Mouse (Mus musculus): ENCODE data around the gene Mpdu1. TPM values are rescaled to one million over a fixed set of nuclear protein-coding genes. Genes with fewer than 3 reads are reported as not detected.

The Mpdu1 gene
- polyA plus RNA-seq, 1 experiment from 2014 or later, result 69.9 TPM

GRCm38 (mm10) chr11:69670786-69671725 lies 8.6 kb upstream of the Mpdu1 start:
- ATAC-seq, result peak; percentile 67
- peaks cover 22% of the 10 kb centered on the region for H3K4me1 ChIP-seq (ENCODE audit: control insufficient read depth, insufficient read depth, low read length)
- H3K27me3 ChIP-seq (replicated peaks; ENCODE audit: control insufficient read depth, insufficient read depth, low read length), result no peaks in the 10 kb centered on the region
- H3K27ac ChIP-seq (ENCODE audit: low read length), result peak overlapping the region; percentile 99
- H3K9me3 ChIP-seq (ENCODE audit: control insufficient read depth, low read length), result no peaks in the 10 kb centered on the region
- H3K36me3 ChIP-seq (ENCODE audit: control insufficient read depth, insufficient read depth, low read length), result peaks cover 19% of the 10 kb centered on the region
- peak overlapping the region; percentile 99 for H3K4me3 ChIP-seq (ENCODE audit: low read length)
- H3K4me2 ChIP-seq (ENCODE audit: low read depth, low read length), result peak overlapping the region; percentile 88
- H3K9ac ChIP-seq (ENCODE audit: low read depth, low read length), result peak overlapping the region; percentile 99
- under 1% methylated on average over 60 of the region's 61 CpGs for WGBS

GRCm38 (mm10) chr11:69666665-69667005 lies 4.2 kb upstream of the Mpdu1 start:
- Histone ChIP-seq H3K27ac (ENCODE audit: low read length) (no peak overlapping the region; the same call in 1 of the 2 replicates), H3K9me3 (ENCODE audit: control insufficient read depth, low read length) (no peaks in the 10 kb centered on the region), H3K4me1 (ENCODE audit: control insufficient read depth, insufficient read depth, low read length) (peaks cover 24% of the 10 kb centered on the region), H3K9ac (ENCODE audit: low read depth, low read length) (no peak overlapping the region), H3K27me3 (replicated peaks; ENCODE audit: control insufficient read depth, insufficient read depth, low read length) (no peaks in the 10 kb centered on the region), H3K4me3 (ENCODE audit: low read length) (no peak overlapping the region), H3K4me2 (ENCODE audit: low read depth, low read length) (no peak overlapping the region), H3K36me3 (ENCODE audit: control insufficient read depth, insufficient read depth, low read length) (peaks cover 24% of the 10 kb centered on the region)
- WGBS, result 85% methylated on average over 3 of the region's 3 CpGs
- ATAC-seq, result no peak

GRCm38 (mm10) chr11:69665961-69666664 lies 3.7 kb upstream of the Mpdu1 start, which contains the start of gene Cd68:
Cd68 (minus strand) TSS chr11:69666153.
- 0 out of 2 replicates have a peak, but pooled peaks have one; percentile 4 for ATAC-seq
- H3K9ac ChIP-seq (ENCODE audit: low read depth, low read length), result no peak within 1 kb of the TSS
- 27% methylated on average over 7 of the region's 7 CpGs for WGBS

DNA sequence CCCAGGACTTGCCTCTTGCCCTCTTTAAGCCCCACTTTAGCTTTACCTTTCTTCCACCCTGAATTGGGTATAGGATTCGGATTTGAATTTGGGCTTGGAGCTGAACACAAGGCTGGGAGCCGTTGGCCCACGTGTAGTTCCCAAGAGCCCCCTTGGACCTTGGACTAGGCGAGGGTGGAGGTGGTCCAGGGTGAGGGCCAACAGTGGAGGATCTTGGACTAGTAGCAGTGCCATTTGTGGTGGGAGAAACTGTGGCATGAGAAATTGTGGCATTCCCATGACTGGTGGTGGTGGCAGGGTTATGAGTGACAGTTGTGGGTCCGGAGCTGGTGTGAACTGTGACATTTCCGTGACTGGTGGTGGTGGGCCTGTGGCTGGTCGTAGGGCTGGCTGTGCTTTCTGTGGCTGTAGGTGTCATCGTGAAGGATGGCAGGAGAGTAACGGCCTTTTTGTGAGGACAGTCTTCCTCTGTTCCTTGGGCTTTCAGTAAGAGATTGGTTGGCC lies 3.1 kb upstream of the Mpdu1 start:
- Histone ChIP-seq H3K27ac (ENCODE audit: low read length) (peak overlapping the region; percentile 11; the same call in 1 of the 2 replicates), H3K4me1 (ENCODE audit: control insufficient read depth, insufficient read depth, low read length) (peaks cover 24% of the 10 kb centered on the region), H3K27me3 (replicated peaks; ENCODE audit: control insufficient read depth, insufficient read depth, low read length) (no peaks in the 10 kb centered on the region), H3K4me2 (ENCODE audit: low read depth, low read length) (no peak overlapping the region), H3K9ac (ENCODE audit: low read depth, low read length) (no peak overlapping the region), H3K9me3 (ENCODE audit: control insufficient read depth, low read length) (no peaks in the 10 kb centered on the region), H3K36me3 (ENCODE audit: control insufficient read depth, insufficient read depth, low read length) (peaks cover 24% of the 10 kb centered on the region), H3K4me3 (ENCODE audit: low read length) (no peak overlapping the region)
- no peak for ATAC-seq
- WGBS, result 63% methylated on average over 9 of the region's 9 CpGs

More at GRCm38 (mm10) chr11:69665961-69666664, 3.7 kb upstream of the Mpdu1 start, which contains the start of gene Cd68:
- no peaks in the 10 kb centered on the region for H3K9me3 ChIP-seq (ENCODE audit: control insufficient read depth, low read length)
- peak within 1 kb of the TSS; percentile 11; the same call in 1 of the 2 replicates for H3K27ac ChIP-seq (ENCODE audit: low read length)
- H3K36me3 ChIP-seq (ENCODE audit: control insufficient read depth, insufficient read depth, low read length), result peaks cover 24% of the 10 kb centered on the region
- H3K4me3 ChIP-seq (ENCODE audit: low read length), result no peak within 1 kb of the TSS
- no peak within 1 kb of the TSS for H3K4me2 ChIP-seq (ENCODE audit: low read depth, low read length)
- peaks cover 24% of the 10 kb centered on the region for H3K4me1 ChIP-seq (ENCODE audit: control insufficient read depth, insufficient read depth, low read length)
- H3K27me3 ChIP-seq (replicated peaks; ENCODE audit: control insufficient read depth, insufficient read depth, low read length), result no peaks in the 10 kb centered on the region

GRCm38 (mm10) chr11:69664841-69665240 lies 2.4 kb upstream of the Mpdu1 start:
- no peaks in the 10 kb centered on the region for H3K9me3 ChIP-seq (ENCODE audit: control insufficient read depth, low read length)
- peaks cover 18% of the 10 kb centered on the region for H3K4me1 ChIP-seq (ENCODE audit: control insufficient read depth, insufficient read depth, low read length)
- 92% methylated on average over 7 of the region's 7 CpGs for WGBS
- peaks cover 24% of the 10 kb centered on the region for H3K36me3 ChIP-seq (ENCODE audit: control insufficient read depth, insufficient read depth, low read length)
- H3K4me3 ChIP-seq (ENCODE audit: low read length), result no peak overlapping the region
- H3K27me3 ChIP-seq (replicated peaks; ENCODE audit: control insufficient read depth, insufficient read depth, low read length), result no peaks in the 10 kb centered on the region
- H3K9ac ChIP-seq (ENCODE audit: low read depth, low read length), result no peak overlapping the region
- 0 out of 2 replicates have a peak overlapping the region, but pooled peaks have one; percentile 11 for H3K27ac ChIP-seq (ENCODE audit: low read length)
- no peak overlapping the region for H3K4me2 ChIP-seq (ENCODE audit: low read depth, low read length)
- no peak for ATAC-seq

DNA sequence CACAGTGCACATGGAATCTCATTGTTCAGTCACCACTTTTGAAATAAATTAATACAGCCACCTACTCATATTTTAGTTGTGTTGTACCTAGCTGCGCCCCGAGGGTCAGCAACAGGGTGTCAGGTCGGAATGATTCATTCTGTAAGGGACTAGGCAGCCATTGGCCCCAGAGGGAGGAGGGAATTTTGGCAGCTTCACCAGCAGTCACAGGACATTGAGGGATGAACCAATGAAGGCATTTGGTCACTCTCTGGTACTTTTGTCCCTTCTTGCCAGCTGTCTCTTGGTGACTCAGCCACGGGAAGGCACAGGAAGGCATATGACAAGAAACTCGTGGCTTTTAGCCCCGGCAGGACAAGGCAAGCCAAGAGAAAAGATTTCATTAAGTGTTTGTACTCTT lies 1.4 kb upstream of the Mpdu1 start:
- no peak overlapping the region for H3K27ac ChIP-seq (ENCODE audit: low read length)
- H3K4me1 ChIP-seq (ENCODE audit: control insufficient read depth, insufficient read depth, low read length), result peaks cover 8% of the 10 kb centered on the region
- no peak for ATAC-seq
- no peak overlapping the region; the same call in 1 of the 2 replicates for H3K9ac ChIP-seq (ENCODE audit: low read depth, low read length)
- peaks cover 20% of the 10 kb centered on the region for H3K36me3 ChIP-seq (ENCODE audit: control insufficient read depth, insufficient read depth, low read length)
- no peaks in the 10 kb centered on the region for H3K9me3 ChIP-seq (ENCODE audit: control insufficient read depth, low read length)
- no peaks in the 10 kb centered on the region for H3K27me3 ChIP-seq (replicated peaks; ENCODE audit: control insufficient read depth, insufficient read depth, low read length)
- H3K4me3 ChIP-seq (ENCODE audit: low read length), result no peak overlapping the region
- 77% methylated on average over 6 of the region's 6 CpGs for WGBS
- no peak overlapping the region for H3K4me2 ChIP-seq (ENCODE audit: low read depth, low read length)

DNA sequence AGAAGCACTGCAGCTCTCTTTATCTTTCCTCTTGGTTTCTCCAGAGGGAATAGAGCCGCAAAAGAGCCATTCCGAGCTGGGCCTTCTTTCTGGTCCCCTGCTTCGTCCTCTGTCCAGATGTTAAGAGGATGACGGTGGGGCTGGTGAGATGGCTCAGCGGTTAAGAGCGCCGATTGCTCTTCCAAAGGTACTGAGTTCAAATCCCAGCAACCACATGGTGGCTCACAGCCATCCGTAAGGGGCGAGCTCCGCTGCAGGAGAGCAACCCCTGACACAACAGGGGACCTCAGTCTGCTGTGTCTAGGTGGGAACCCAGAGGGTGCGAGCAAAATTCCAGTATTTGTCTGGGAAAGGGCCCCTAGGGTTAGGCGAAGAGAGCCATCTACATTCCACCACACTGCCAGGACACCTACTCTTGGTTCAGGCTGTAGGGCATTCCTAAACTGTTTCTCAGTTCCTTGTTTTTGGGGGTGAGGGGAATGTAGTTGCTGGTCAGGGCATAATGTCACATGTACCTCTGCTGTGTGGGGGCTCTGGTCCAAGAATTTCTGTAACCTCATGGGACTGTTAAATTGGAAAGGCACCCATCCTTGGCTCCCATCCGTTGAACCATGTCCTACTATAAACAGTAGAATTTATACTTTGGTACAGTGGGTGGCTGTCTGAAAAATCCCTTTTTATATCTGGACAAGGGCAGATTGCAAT lies 677 bp upstream of the Mpdu1 start:
- Histone ChIP-seq H3K9me3 (ENCODE audit: control insufficient read depth, low read length) (no peaks in the 10 kb centered on the region), H3K27me3 (replicated peaks; ENCODE audit: control insufficient read depth, insufficient read depth, low read length) (no peaks in the 10 kb centered on the region), H3K4me2 (ENCODE audit: low read depth, low read length) (peak overlapping the region; percentile 69), H3K36me3 (ENCODE audit: control insufficient read depth, insufficient read depth, low read length) (peaks cover 21% of the 10 kb centered on the region), H3K9ac (ENCODE audit: low read depth, low read length) (peak overlapping the region; percentile 72), H3K4me1 (ENCODE audit: control insufficient read depth, insufficient read depth, low read length) (peaks cover 6% of the 10 kb centered on the region), H3K27ac (ENCODE audit: low read length) (peak overlapping the region; percentile 96), H3K4me3 (ENCODE audit: low read length) (peak overlapping the region; percentile 64)
- ATAC-seq, result no peak
- WGBS, result 65% methylated on average over 13 of the region's 13 CpGs

DNA sequence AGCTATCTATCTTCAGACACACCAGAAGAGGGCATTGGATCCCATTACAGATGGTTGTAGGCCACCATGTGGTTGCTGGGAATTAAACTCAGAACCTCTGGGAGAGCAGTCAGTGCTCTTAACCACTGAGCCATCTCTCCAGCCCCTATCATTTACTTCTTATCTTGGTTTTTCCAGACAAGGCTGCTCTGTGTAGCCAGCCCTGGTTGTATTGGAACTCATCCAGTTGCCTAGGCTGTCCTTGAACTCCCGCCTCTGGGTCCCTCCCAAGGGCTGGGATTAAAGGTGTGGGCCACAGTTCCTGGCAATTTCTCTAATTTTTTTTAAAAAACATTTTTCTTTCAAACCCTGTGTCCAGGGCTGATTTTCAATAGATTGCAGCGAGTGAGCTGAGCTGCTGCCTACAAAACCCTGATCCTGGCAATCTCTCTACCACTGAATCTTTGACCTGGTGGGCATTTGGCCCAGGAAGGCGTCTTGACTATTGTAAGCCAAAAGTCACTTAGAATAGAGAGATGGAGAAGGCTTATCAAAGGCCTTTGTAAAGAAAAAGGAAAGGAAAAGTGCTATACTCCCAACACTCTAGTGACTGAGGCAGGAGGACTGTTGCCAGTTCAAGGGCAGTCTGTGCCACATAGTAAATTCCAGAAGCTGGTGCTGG lies 1.1 kb downstream of the Mpdu1 start:
- Histone ChIP-seq H3K4me2 (ENCODE audit: low read depth, low read length) (peak overlapping the region; percentile 64), H3K4me1 (ENCODE audit: control insufficient read depth, insufficient read depth, low read length) (peaks cover 9% of the 10 kb centered on the region), H3K27me3 (replicated peaks; ENCODE audit: control insufficient read depth, insufficient read depth, low read length) (no peaks in the 10 kb centered on the region), H3K4me3 (ENCODE audit: low read length) (peak overlapping the region; percentile 64), H3K27ac (ENCODE audit: low read length) (peak overlapping the region; percentile 96), H3K36me3 (ENCODE audit: control insufficient read depth, insufficient read depth, low read length) (peaks cover 15% of the 10 kb centered on the region), H3K9ac (ENCODE audit: low read depth, low read length) (peak overlapping the region; percentile 72), H3K9me3 (ENCODE audit: control insufficient read depth, low read length) (no peaks in the 10 kb centered on the region)
- WGBS, result 72% methylated on average over 3 of the region's 3 CpGs
- ATAC-seq, result no peak

All from intestine, embryonic 16.5 days (tissue).